Mouse (Mus musculus) liver, embryonic 16.5 days (tissue): Measurements from ENCODE around the gene Adora3. TPM values are rescaled to one million over a fixed set of nuclear protein-coding genes. Genes with fewer than 3 reads are reported as not detected.

ENCODE experiments used
- ATAC-seq: fragments of 200-750 bp; cut with Nextera tagmentation; 2 replicates; pipeline ENCODE4 v1.8.0; 2017; ENCODE audit warnings: low read depth, mild to moderate bottlenecking, moderate number of reproducible peaks, moderate library complexity
- H3K27ac ChIP-seq: fragments of 300-500 bp; sonication (generic); 2 replicates; pipeline ENCODE4 v1.5.1; 2014; ENCODE audit warnings: mild to moderate bottlenecking, low read length
- H3K27me3 ChIP-seq: fragments of 300-500 bp; sonication (generic); 2 replicates; pipeline ENCODE4 v1.6.1; 2014; ENCODE audit warnings: low read depth, low read length, mixed read lengths; ENCODE audit not compliant: control insufficient read depth, insufficient read depth
- H3K36me3 ChIP-seq: fragments of 300-500 bp; sonication (generic); 2 replicates; pipeline ENCODE4 v1.6.1; 2014; ENCODE audit warnings: mild to moderate bottlenecking; ENCODE audit not compliant: control insufficient read depth, insufficient read depth
- H3K4me1 ChIP-seq: fragments of 300-500 bp; sonication (generic); 2 replicates; pipeline ENCODE4 v1.6.1; 2014; ENCODE audit warnings: low read depth, low read length, mixed read lengths; ENCODE audit not compliant: control insufficient read depth
- H3K4me2 ChIP-seq: fragments of 300-500 bp; sonication (generic); 2 replicates; pipeline ENCODE4 v1.6.1; 2014; ENCODE audit warnings: low read depth, low read length, mixed read lengths
- H3K4me3 ChIP-seq: fragments of 300-500 bp; sonication (generic); 2 replicates; pipeline ENCODE4 v1.5.1; 2014; ENCODE audit warnings: low read depth, mild to moderate bottlenecking, low read length
- H3K9ac ChIP-seq: fragments of 300-500 bp; sonication (generic); 2 replicates; pipeline ENCODE4 v1.6.1; 2014; ENCODE audit warnings: low read depth, low read length
- H3K9me3 ChIP-seq: fragments of 300-500 bp; sonication (generic); replicated peaks from 2 replicates; pipeline ENCODE4 v1.6.1; 2016; ENCODE audit warnings: low read length; ENCODE audit not compliant: control insufficient read depth
- WGBS: fragments of 180-500 bp; shearing (Covaris S2); extraction: QIAGEN DNeasy Blood & Tissue Kit; methylation state at CpG from one replicate; pipeline ENCODE4 v1.1.7; 2014; ENCODE audit not compliant: insufficient replicate concordance; 5-methylcytosine and 5-hydroxymethylcytosine counted together
- polyA plus RNA-seq: library from polyadenylated mRNA; unstranded; fragments of >200 nt; fragmentation: Nextera tagmentation; extraction: Ambion mirVana; gene quantifications from 2 replicates; pipeline ENCODE4 v1.2.1, GENCODE M21; 2015

Gene Adora3
- 0.48 and 0.77 TPM in 2 replicates for polyA plus RNA-seq

GRCm38 (mm10) chr3:105870558-105870957 lies at the start of gene Adora3, which contains the start of gene Tmigd3:
Adora3 (plus strand) TSS chr3:105870858.
Tmigd3 (plus strand) TSS chr3:105870903.
- H3K9me3 ChIP-seq, result no peaks in the 10 kb centered on the region
- WGBS, result 80% methylated on average over 3 of the region's 3 CpGs
- no peaks in the 10 kb centered on the region for H3K27me3 ChIP-seq
- no peaks in the 10 kb centered on the region for H3K36me3 ChIP-seq
- no peaks in the 10 kb centered on the region for H3K4me1 ChIP-seq
- no peak within 1 kb of the TSS for H3K9ac ChIP-seq
- no peak within 1 kb of the TSS for H3K4me2 ChIP-seq
- no peak within 1 kb of the TSS for H3K27ac ChIP-seq
- no peak for ATAC-seq
- H3K4me3 ChIP-seq, result no peak within 1 kb of the TSS

- no peak overlapping the region for H3K4me2 ChIP-seq
- no peaks in the 10 kb centered on the region for H3K36me3 ChIP-seq
- no peak overlapping the region for H3K9ac ChIP-seq
- WGBS, result 78% methylated on average over 3 of the region's 3 CpGs
- ATAC-seq, result no peak
- H3K9me3 ChIP-seq, result no peaks in the 10 kb centered on the region
- H3K27ac ChIP-seq, result no peak overlapping the region
- H3K4me1 ChIP-seq, result peaks cover 4% of the 10 kb centered on the region; the same call in 1 of the 2 replicates
- H3K4me3 ChIP-seq, result no peak overlapping the region
- no peaks in the 10 kb centered on the region for H3K27me3 ChIP-seq
Measured at GRCm38 (mm10) chr3:105821504-105821903, 49.2 kb upstream of the Adora3 start.

- H3K4me3 ChIP-seq, result no peak overlapping the region
- no peak for ATAC-seq
Measured at GRCm38 (mm10) chr3:105823609-105824008, 47.0 kb upstream of the Adora3 start.

GRCm38 (mm10) chr3:105824103-105824502 lies 46.6 kb upstream of the Adora3 start:
- ATAC-seq, result no peak
- H3K4me1 ChIP-seq, result peaks cover 4% of the 10 kb centered on the region; the same call in 1 of the 2 replicates
- no peaks in the 10 kb centered on the region for H3K9me3 ChIP-seq
- no peak overlapping the region for H3K4me3 ChIP-seq
- H3K27me3 ChIP-seq, result no peaks in the 10 kb centered on the region
- H3K27ac ChIP-seq, result no peak overlapping the region
- 22% methylated on average over 5 of the region's 5 CpGs for WGBS
- H3K36me3 ChIP-seq, result no peaks in the 10 kb centered on the region
- H3K9ac ChIP-seq, result no peak overlapping the region
- H3K4me2 ChIP-seq, result no peak overlapping the region

More at GRCm38 (mm10) chr3:105823609-105824008, 47.0 kb upstream of the Adora3 start:
- H3K9me3 ChIP-seq, result no peaks in the 10 kb centered on the region
- H3K27ac ChIP-seq, result no peak overlapping the region
- no peak overlapping the region for H3K4me2 ChIP-seq
- H3K27me3 ChIP-seq, result no peaks in the 10 kb centered on the region
- H3K4me1 ChIP-seq, result peaks cover 4% of the 10 kb centered on the region; the same call in 1 of the 2 replicates
- H3K9ac ChIP-seq, result no peak overlapping the region
- no peaks in the 10 kb centered on the region for H3K36me3 ChIP-seq

- H3K4me3 ChIP-seq, result no peak overlapping the region
- no peaks in the 10 kb centered on the region for H3K36me3 ChIP-seq
- H3K9ac ChIP-seq, result no peak overlapping the region
- H3K4me1 ChIP-seq, result peaks cover 4% of the 10 kb centered on the region; the same call in 1 of the 2 replicates
- no peak overlapping the region for H3K4me2 ChIP-seq
- H3K27ac ChIP-seq, result no peak overlapping the region
- WGBS, result 42% methylated on average over 2 of the region's 2 CpGs
- no peaks in the 10 kb centered on the region for H3K27me3 ChIP-seq
- no peak for ATAC-seq
- H3K9me3 ChIP-seq, result no peaks in the 10 kb centered on the region
Measured at GRCm38 (mm10) chr3:105824704-105825103, 46.0 kb upstream of the Adora3 start.

GRCm38 (mm10) chr3:105825501-105826161 lies 45.0 kb upstream of the Adora3 start:
- Histone ChIP-seq H3K4me3 (no peak overlapping the region), H3K4me2 (no peak overlapping the region), H3K27me3 (no peaks in the 10 kb centered on the region), H3K9me3 (no peaks in the 10 kb centered on the region), H3K36me3 (no peaks in the 10 kb centered on the region), H3K27ac (no peak overlapping the region), H3K9ac (no peak overlapping the region), H3K4me1 (peaks cover 4% of the 10 kb centered on the region; the same call in 1 of the 2 replicates)
- ATAC-seq, result peak; percentile 48; the same call in 1 of the 2 replicates
- WGBS, result 33% methylated on average over 7 of the region's 7 CpGs

- 90% methylated on average over 3 of the region's 3 CpGs for WGBS
- Histone ChIP-seq H3K36me3 (no peaks in the 10 kb centered on the region), H3K27me3 (no peaks in the 10 kb centered on the region), H3K4me2 (no peak overlapping the region), H3K9ac (no peak overlapping the region), H3K4me3 (no peak overlapping the region), H3K4me1 (peaks cover 4% of the 10 kb centered on the region), H3K9me3 (no peaks in the 10 kb centered on the region), H3K27ac (no peak overlapping the region)
- ATAC-seq, result no peak
Measured at GRCm38 (mm10) chr3:105831584-105831983, 39.1 kb upstream of the Adora3 start.

GRCm38 (mm10) chr3:105835875-105836274 lies 34.8 kb upstream of the Adora3 start:
- Histone ChIP-seq H3K27me3 (no peaks in the 10 kb centered on the region), H3K36me3 (no peaks in the 10 kb centered on the region), H3K4me1 (peaks cover 6% of the 10 kb centered on the region), H3K9ac (no peak overlapping the region), H3K27ac (no peak overlapping the region), H3K4me3 (no peak overlapping the region), H3K9me3 (no peaks in the 10 kb centered on the region), H3K4me2 (no peak overlapping the region)
- 24% methylated on average over 3 of the region's 3 CpGs for WGBS
- ATAC-seq, result peak; percentile 64; the same call in 1 of the 2 replicates

- Histone ChIP-seq H3K36me3 (no peaks in the 10 kb centered on the region), H3K9ac (no peak overlapping the region), H3K27me3 (no peaks in the 10 kb centered on the region), H3K27ac (no peak overlapping the region), H3K4me1 (peaks cover 6% of the 10 kb centered on the region), H3K4me3 (no peak overlapping the region), H3K9me3 (no peaks in the 10 kb centered on the region), H3K4me2 (no peak overlapping the region)
- WGBS, result 34% methylated on average over 3 of the region's 3 CpGs
- peak; percentile 32 for ATAC-seq
Measured at GRCm38 (mm10) chr3:105836883-105837282, 33.8 kb upstream of the Adora3 start.
